ENCODE assay signal across 7 mouse cellular contexts in the genomic region with DNA sequence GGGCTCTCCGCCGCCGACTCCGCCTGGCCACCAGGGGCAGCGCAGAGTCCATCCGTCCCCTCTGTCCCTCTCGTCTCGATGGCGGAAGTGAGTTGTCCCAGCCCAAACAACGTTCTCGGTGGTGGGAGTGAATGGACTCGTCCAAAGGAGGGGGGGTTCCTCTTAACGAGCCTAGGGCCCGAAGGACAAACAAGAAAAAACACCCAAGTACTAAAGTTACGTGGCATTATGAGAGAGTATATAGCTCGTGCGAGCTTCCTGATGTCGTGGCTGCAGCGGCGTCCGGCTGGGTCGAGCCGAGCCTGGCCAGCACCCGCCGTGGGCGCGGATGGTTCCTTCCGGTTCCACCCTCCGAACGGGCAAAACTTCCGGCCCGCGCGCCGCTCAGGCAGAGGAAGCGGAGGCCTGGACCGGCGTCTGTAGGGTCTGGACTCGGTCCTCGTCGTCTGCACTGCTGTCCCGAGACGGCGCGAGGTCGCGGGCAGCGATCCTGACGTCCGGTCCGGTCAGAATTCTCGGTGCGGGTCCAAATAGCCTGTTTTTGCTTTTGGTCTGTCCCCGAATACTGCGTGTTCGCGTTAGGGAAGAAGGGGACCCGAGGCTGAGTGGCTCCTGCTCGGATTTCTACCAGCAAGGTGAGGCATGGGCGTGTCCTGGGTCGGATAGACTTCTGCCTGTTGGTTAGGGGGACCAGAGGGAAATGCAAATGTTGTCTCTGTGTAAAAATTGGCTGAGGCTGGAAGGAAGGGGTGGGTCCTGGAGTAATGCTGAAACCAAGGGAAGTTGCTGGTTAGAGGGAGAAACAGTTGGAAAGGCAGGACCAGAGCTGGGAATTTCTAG. TPM values are rescaled to one million over a fixed set of nuclear protein-coding genes. Genes with fewer than 3 reads are reported as not detected.
DNase-seq lines count a peak whose midpoint lies in the region; ATAC-seq and TF ChIP-seq lines count a peak whose summit lies in the region.

A gene (plus strand): TSS at position 362 of the 840 bp plus-strand sequence.

- no peaks in the 10 kb centered on the region for H3K9me3 ChIP-seq in embryonic facial prominence, embryonic 10.5 days
- no peaks in the 10 kb centered on the region for H3K9me3 ChIP-seq in intestine, postnatal 0 days (ENCODE audit: control insufficient read depth)
- H3K9me3 ChIP-seq in midbrain, embryonic 12.5 days, result no peaks in the 10 kb centered on the region

- H3K4me2 ChIP-seq in intestine, postnatal 0 days (replicated peaks; ENCODE audit: low read depth), result peak within 1 kb of the TSS; percentile 85
- peak within 1 kb of the TSS; percentile 93 for H3K4me2 ChIP-seq in midbrain, embryonic 12.5 days (replicated peaks)

- TF ChIP-seq CTCF in intestine, postnatal 0 days (IDR thresholded peaks at IDR 0.05; ENCODE audit: low read depth), result peak; percentile 95
- peak; percentile 95 for TF ChIP-seq CTCF in small intestine, adult 2 months (IDR thresholded peaks at IDR 0.05; ENCODE audit: extremely low read depth, insufficient read length, insufficient replicate concordance, low read depth, low read length)

- peak; percentile 93 for DNase-seq in adrenal gland, postnatal 10 days
- peak; percentile 94 for DNase-seq in embryonic facial prominence, embryonic 10.5 days (ENCODE audit: low spot score)
- no peak for DNase-seq in gonadal fat pad, adult 2 months (ENCODE audit: low read depth)
- peak; percentile 92 for DNase-seq in left cerebral cortex, postnatal 4 days

- TF ChIP-seq POLR2A in small intestine, adult 2 months (IDR thresholded peaks at IDR 0.05; ENCODE audit: low read depth, low read length), result peak; percentile 95

- H3K27ac ChIP-seq in embryonic facial prominence, embryonic 10.5 days (replicated peaks), result peak within 1 kb of the TSS; percentile 98
- peak within 1 kb of the TSS; percentile 61 for H3K27ac ChIP-seq in intestine, postnatal 0 days (ENCODE audit: low read depth, low read length)
- H3K27ac ChIP-seq in midbrain, embryonic 12.5 days (replicated peaks), result peak within 1 kb of the TSS; percentile 52
- H3K27ac ChIP-seq in small intestine, adult 2 months (ENCODE audit: insufficient read depth, low read depth, low read length), result peak within 1 kb of the TSS; percentile 76

- WGBS in embryonic facial prominence, embryonic 10.5 days, result under 1% methylated on average over 61 of the region's 61 CpGs
- under 1% methylated on average over 61 of the region's 61 CpGs for WGBS in intestine, postnatal 0 days
- under 1% methylated on average over 61 of the region's 61 CpGs for WGBS in midbrain, embryonic 12.5 days
- WGBS in small intestine, adult 2 months, result under 1% methylated on average over 61 of the region's 61 CpGs

- intact Hi-C loops in left cerebral cortex, postnatal 4 days (cut with DNase I), result loop anchor here (1.0 kb wide), 1 partner anchor 44 kb away; no protein-coding TSS in a partner anchor

- H3K4me3 ChIP-seq in embryonic facial prominence, embryonic 10.5 days, result peak within 1 kb of the TSS; percentile 95
- H3K4me3 ChIP-seq in intestine, postnatal 0 days (ENCODE audit: low read depth, low read length), result peak within 1 kb of the TSS; percentile 72
- peak within 1 kb of the TSS; percentile 93 for H3K4me3 ChIP-seq in midbrain, embryonic 12.5 days
- peak within 1 kb of the TSS; percentile 89 for H3K4me3 ChIP-seq in small intestine, adult 2 months (ENCODE audit: low read depth, low read length)

- peak; percentile 92 for ATAC-seq in intestine, postnatal 0 days
- peak; percentile 92 for ATAC-seq in midbrain, embryonic 12.5 days (ENCODE audit: low FRiP score, low read depth)

- H3K36me3 ChIP-seq in embryonic facial prominence, embryonic 10.5 days (replicated peaks), result peaks cover 31% of the 10 kb centered on the region
- peaks cover 28% of the 10 kb centered on the region for H3K36me3 ChIP-seq in intestine, postnatal 0 days (ENCODE audit: control insufficient read depth, insufficient read depth)
- peaks cover 24% of the 10 kb centered on the region for H3K36me3 ChIP-seq in midbrain, embryonic 12.5 days
- peaks cover 17% of the 10 kb centered on the region for H3K36me3 ChIP-seq in small intestine, adult 2 months (ENCODE audit: control insufficient read depth, insufficient read depth, low read length)

- no peaks in the 10 kb centered on the region for H3K27me3 ChIP-seq in embryonic facial prominence, embryonic 10.5 days (replicated peaks; ENCODE audit: low read depth, poor library complexity, severe bottlenecking)
- H3K27me3 ChIP-seq in intestine, postnatal 0 days (replicated peaks; ENCODE audit: control insufficient read depth, insufficient read depth, low read length), result no peaks in the 10 kb centered on the region
- H3K27me3 ChIP-seq in midbrain, embryonic 12.5 days, result peaks cover 4% of the 10 kb centered on the region; the same call in 1 of the 2 replicates
- no peaks in the 10 kb centered on the region for H3K27me3 ChIP-seq in small intestine, adult 2 months (ENCODE audit: control insufficient read depth, insufficient read depth, low read length)

- peak within 1 kb of the TSS; percentile 73 for H3K9ac ChIP-seq in intestine, postnatal 0 days (ENCODE audit: low read depth, low read length)
- peak within 1 kb of the TSS; percentile 92 for H3K9ac ChIP-seq in midbrain, embryonic 12.5 days (replicated peaks)

- H3K4me1 ChIP-seq in embryonic facial prominence, embryonic 10.5 days, result peaks cover 30% of the 10 kb centered on the region
- 0 out of 2 replicates have a peak, but pooled peaks cover 7% of the 10 kb centered on the region for H3K4me1 ChIP-seq in intestine, postnatal 0 days (replicated peaks; ENCODE audit: control insufficient read depth, insufficient read depth, low read length)
- peaks cover 11% of the 10 kb centered on the region for H3K4me1 ChIP-seq in midbrain, embryonic 12.5 days
- H3K4me1 ChIP-seq in small intestine, adult 2 months (ENCODE audit: control insufficient read depth, insufficient read depth, insufficient read length, low read length), result no peaks in the 10 kb centered on the region

RNA-seq across cellular contexts. Expression of the gene that starts here (rescaled TPM):
- total RNA-seq in adrenal gland, postnatal 10 days (2021), result 100 to 1,000 TPM in 1 of 2 experiments, 10 to 100 TPM in 1; 36.6 to 103 TPM
- polyA plus RNA-seq in embryonic facial prominence, embryonic 10.5 days (2016; fragmentation: Nextera tagmentation; extraction: Ambion mirVana), result 86.5 and 91.5 TPM in 2 replicates
- 36.8 and 42.7 TPM in 2 replicates for polyA plus RNA-seq in gonadal fat pad, adult 2 months (2012; rRNA removed)
- 46.5 and 50.9 TPM in 2 replicates for polyA plus RNA-seq in intestine, postnatal 0 days (2015; fragmentation: Nextera tagmentation; extraction: Ambion mirVana)
- 10 to 100 TPM; 36.5 to 37.1 TPM for total RNA-seq in left cerebral cortex, postnatal 4 days (2021)
- 63.9 and 68.1 TPM in 2 replicates for polyA plus RNA-seq in midbrain, embryonic 12.5 days (2016; fragmentation: Nextera tagmentation; extraction: Ambion mirVana)
- 13.7 and 38.4 TPM in 2 replicates for polyA plus RNA-seq in small intestine, adult 2 months (2012; rRNA removed)
